Mouse (Mus musculus): ENCODE data around the gene Gm32717. TPM values are rescaled to one million over a fixed set of nuclear protein-coding genes. Genes with fewer than 3 reads are reported as not detected.

Gm32717 gene
- not detected in 2 replicates for polyA plus RNA-seq (2012; rRNA removed; ENCODE audit: low replicate concordance)

GRCm38 (mm10) chr10:118240680-118241079 lies at the start of gene Gm32717:
Gene Gm32717 (minus strand): TSS chr10:118240780.

DNA sequence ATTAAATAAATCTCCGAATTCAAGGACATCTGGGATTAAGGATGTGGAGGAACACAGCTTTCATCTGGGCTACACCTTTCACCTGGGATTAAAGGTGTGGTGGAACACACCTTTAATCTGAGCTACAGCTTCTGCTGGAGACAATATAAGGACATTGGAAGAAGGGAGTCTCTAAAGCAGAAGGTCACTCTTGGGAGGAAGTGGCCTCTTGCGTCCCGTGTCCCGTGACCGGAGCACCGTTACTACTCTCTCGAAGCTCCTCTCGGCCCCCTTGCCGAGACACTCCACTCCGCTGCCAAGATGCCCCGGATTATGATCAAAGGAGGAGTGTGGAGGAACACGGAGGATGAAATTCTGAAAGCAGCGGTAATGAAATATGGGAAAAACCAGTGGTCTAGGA lies 17.8 kb upstream of the Gm32717 start, which contains the start of gene Gm32802:
Gm32802 (plus strand) TSS at position 301 of the 400 bp plus-strand sequence.

GRCm38 (mm10) chr10:118204642-118205041 lies 35.9 kb downstream of the Gm32717 start, which contains the start of gene Il22:
Gene Il22 (plus strand): TSS chr10:118204942.

Other genes with a start within 250 kb of the Gm32717 start
- 2.9 and 5.8 TPM in 2 replicates for gene Mdm1, start 99.0 kb downstream of the Gm32717 start, polyA plus RNA-seq (2012; rRNA removed; ENCODE audit: low replicate concordance)
- gene Il22, start 35.8 kb downstream of the Gm32717 start, polyA plus RNA-seq (2012; rRNA removed; ENCODE audit: low replicate concordance): not detected in 2 replicates
- gene Gm32802, start 17.9 kb upstream of the Gm32717 start, polyA plus RNA-seq (2012; rRNA removed; ENCODE audit: low replicate concordance): not detected in 2 replicates
- gene Iltifb, start 54.3 kb upstream of the Gm32717 start, polyA plus RNA-seq (2012; rRNA removed; ENCODE audit: low replicate concordance): not detected in 2 replicates
- not detected in 2 replicates for gene Gm9040, start 86.2 kb upstream of the Gm32717 start, polyA plus RNA-seq (2012; rRNA removed; ENCODE audit: low replicate concordance)
- not detected in 2 replicates for gene Gm9044, start 91.6 kb upstream of the Gm32717 start, polyA plus RNA-seq (2012; rRNA removed; ENCODE audit: low replicate concordance)
- 0.06 TPM in 2 replicates for gene Gm9045, start 97.1 kb upstream of the Gm32717 start, polyA plus RNA-seq (2012; rRNA removed; ENCODE audit: low replicate concordance)
- gene Gm9046, start 102.5 kb upstream of the Gm32717 start, polyA plus RNA-seq (2012; rRNA removed; ENCODE audit: low replicate concordance): not detected in 2 replicates
- gene Gm9048, start 107.9 kb upstream of the Gm32717 start, polyA plus RNA-seq (2012; rRNA removed; ENCODE audit: low replicate concordance): 0.06 TPM in 1 of 2 replicates, not detected in the other
- gene Gm9049, start 113.3 kb upstream of the Gm32717 start, polyA plus RNA-seq (2012; rRNA removed; ENCODE audit: low replicate concordance): 0.06 TPM in 2 replicates
- gene Ifng, start 200.3 kb upstream of the Gm32717 start, polyA plus RNA-seq (2012; rRNA removed; ENCODE audit: low replicate concordance): 0.58 TPM in 1 of 2 replicates, not detected in the other